Mouse (Mus musculus) brain, adult 2 months (tissue): ENCODE data around the gene Pdgfb.
A peak's percentile ranks its signal among the peaks of the same experiment; 100 is the strongest.

Experiments used
- DNase-seq: peaks from one replicate; pipeline ENCODE4 v3.0.0; 2011; ENCODE audit warnings: low read depth, low spot score

Gene Pdgfb

GRCm38 (mm10) chr15:80014321-80015210 lies at the start of gene Pdgfb:
Pdgfb (minus strand) TSS chr15:80014977.
- peak; percentile 73 for DNase-seq

- DNase-seq = peak; percentile 60
These were observed 48.0 kb upstream of the Pdgfb start for GRCm38 (mm10) chr15:80062821-80063220.

- DNase-seq = no peak
These were observed 47.6 kb upstream of the Pdgfb start for GRCm38 (mm10) chr15:80062339-80062738.

GRCm38 (mm10) chr15:80061071-80061550 lies 46.3 kb upstream of the Pdgfb start:
- DNase-seq = no peak

GRCm38 (mm10) chr15:80060356-80061070 lies 45.7 kb upstream of the Pdgfb start:
- DNase-seq = no peak

- DNase-seq = no peak
These were observed 44.8 kb upstream of the Pdgfb start for GRCm38 (mm10) chr15:80059606-80060005.

- no peak for DNase-seq
These were observed 43.4 kb upstream of the Pdgfb start for GRCm38 (mm10) chr15:80058151-80058550.

GRCm38 (mm10) chr15:80054034-80054710 lies 39.4 kb upstream of the Pdgfb start:
- DNase-seq = no peak

GRCm38 (mm10) chr15:80053381-80054033 lies 38.7 kb upstream of the Pdgfb start:
- DNase-seq = no peak

GRCm38 (mm10) chr15:80051782-80052181 lies 37.0 kb upstream of the Pdgfb start:
- DNase-seq = no peak

- DNase-seq = no peak
These were observed 36.5 kb upstream of the Pdgfb start for GRCm38 (mm10) chr15:80051092-80051761.

- no peak for DNase-seq
These were observed 35.3 kb upstream of the Pdgfb start for GRCm38 (mm10) chr15:80050093-80050492.

GRCm38 (mm10) chr15:80047973-80048372 lies 33.2 kb upstream of the Pdgfb start:
- DNase-seq = no peak

- DNase-seq = no peak
These were observed 32.5 kb upstream of the Pdgfb start for GRCm38 (mm10) chr15:80047242-80047641.

- DNase-seq = no peak
These were observed 31.0 kb upstream of the Pdgfb start for GRCm38 (mm10) chr15:80045749-80046148.

GRCm38 (mm10) chr15:80044249-80044648 lies 29.5 kb upstream of the Pdgfb start:
- DNase-seq = no peak

GRCm38 (mm10) chr15:80042152-80042551 lies 27.4 kb upstream of the Pdgfb start:
- DNase-seq = no peak

GRCm38 (mm10) chr15:80038110-80038391 lies 23.3 kb upstream of the Pdgfb start:
- no peak for DNase-seq

GRCm38 (mm10) chr15:80037255-80038109 lies 22.7 kb upstream of the Pdgfb start:
- no peak for DNase-seq

GRCm38 (mm10) chr15:80035341-80035885 lies 20.6 kb upstream of the Pdgfb start:
- no peak for DNase-seq
